Mouse (Mus musculus): ENCODE data around the gene Rad50.
A peak's percentile ranks its signal among the peaks of the same experiment; 100 is the strongest.

Gene Rad50

GRCm38 (mm10) chr11:53632122-53632733 lies 74.9 kb downstream of the Rad50 start:
- DNase-seq: no peak

DNA sequence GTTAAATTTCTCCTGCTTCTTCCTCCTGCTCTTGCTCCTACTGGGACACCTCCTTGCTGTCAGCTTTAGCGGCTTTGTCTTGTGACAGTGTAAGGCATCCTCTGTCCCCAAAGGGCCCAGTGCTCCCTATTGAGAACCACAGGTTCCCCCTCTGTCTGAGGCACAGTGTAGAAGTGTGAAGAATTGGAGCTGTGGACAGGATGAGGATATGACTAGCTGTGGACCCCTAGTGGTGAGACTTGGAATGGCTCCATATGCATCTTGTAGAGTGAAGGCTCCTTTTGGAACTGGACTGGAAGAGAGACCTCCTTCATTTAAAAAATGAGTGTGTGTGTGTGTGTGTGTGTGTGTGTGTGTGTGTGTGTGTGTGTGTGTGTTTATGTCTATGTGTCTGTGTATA lies 79.3 kb downstream of the Rad50 start:
- peak; percentile 75 for DNase-seq

GRCm38 (mm10) chr11:53626802-53627373 lies 80.2 kb downstream of the Rad50 start:
- DNase-seq: no peak

DNA sequence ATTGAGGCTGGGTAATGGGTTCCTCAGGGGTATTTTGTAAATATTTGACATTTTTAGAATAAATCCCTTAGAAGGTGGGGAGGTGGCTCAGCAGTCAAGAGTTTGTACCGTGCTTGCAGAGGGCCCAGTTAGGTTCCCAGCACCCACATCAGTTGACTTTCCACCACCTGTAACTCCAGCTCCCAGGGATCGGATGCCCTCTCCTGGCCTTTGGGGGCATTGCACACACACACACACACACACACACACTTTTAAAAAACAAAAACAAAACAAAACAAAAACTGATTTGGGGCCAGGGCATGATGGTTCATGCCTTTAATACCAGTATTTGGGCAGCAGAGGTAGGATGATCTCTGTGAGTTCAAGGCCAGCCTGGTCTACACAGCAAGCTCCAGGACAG lies 83.0 kb downstream of the Rad50 start:
- no peak for DNase-seq

- no peak for DNase-seq
Measured at GRCm38 (mm10) chr11:53623573-53623972, 83.5 kb downstream of the Rad50 start.

DNA sequence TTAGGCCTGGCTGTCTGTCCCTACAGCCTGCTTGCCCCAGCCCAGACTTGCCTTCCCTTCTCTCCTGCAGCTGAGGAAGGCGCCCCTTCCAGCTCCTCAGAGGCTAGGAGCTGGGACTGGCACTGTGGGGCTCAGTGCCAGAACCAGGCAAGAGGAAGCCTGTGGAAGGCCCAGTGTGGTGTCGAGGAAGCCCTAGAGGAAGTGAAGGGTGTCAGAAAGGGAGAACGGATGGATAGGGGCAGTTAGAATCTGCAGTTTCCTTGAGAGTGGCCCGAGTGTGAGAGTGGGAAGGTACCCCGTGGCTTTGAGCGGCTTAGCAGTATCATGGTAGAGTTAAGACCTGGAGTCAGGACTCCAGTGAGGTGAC lies 84.7 kb downstream of the Rad50 start:
- no peak for DNase-seq

- DNase-seq: no peak
Measured at GRCm38 (mm10) chr11:53621582-53622439, 85.3 kb downstream of the Rad50 start.

GRCm38 (mm10) chr11:53620094-53620493 lies 87.0 kb downstream of the Rad50 start:
- DNase-seq: no peak

GRCm38 (mm10) chr11:53619428-53619827 lies 87.7 kb downstream of the Rad50 start:
- DNase-seq: no peak

DNA sequence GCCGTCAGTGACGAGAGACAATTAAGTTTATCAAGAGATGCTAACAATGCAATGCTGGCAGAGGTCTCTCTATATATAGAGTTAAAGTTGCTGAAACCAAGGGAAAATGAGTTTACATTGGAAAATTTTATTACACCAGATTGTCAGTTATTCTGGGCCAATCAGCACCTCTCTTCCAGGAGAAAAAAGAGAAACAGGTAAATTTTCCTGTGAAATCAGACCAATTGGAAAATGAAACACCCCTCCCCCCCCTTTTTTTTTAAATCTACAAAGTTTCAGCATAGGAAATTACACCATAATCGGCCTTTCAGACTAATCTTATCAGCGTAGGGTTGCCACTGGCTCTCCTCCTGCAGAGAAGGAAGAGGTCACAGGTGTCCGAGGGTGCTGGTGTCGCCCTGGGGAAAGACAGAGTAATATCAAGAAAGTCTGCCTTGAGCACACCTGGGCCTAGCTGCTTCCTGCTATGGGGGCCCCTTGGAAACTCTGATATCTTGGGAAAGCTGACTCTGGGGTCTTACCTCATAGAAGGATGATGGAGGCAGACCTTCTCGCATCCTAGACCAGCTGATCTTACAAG lies 88.4 kb downstream of the Rad50 start, which contains the start of gene Il4:
Gene Il4 (minus strand): TSS at position 51 of the 580 bp plus-strand sequence.
- no peak for DNase-seq

DNA sequence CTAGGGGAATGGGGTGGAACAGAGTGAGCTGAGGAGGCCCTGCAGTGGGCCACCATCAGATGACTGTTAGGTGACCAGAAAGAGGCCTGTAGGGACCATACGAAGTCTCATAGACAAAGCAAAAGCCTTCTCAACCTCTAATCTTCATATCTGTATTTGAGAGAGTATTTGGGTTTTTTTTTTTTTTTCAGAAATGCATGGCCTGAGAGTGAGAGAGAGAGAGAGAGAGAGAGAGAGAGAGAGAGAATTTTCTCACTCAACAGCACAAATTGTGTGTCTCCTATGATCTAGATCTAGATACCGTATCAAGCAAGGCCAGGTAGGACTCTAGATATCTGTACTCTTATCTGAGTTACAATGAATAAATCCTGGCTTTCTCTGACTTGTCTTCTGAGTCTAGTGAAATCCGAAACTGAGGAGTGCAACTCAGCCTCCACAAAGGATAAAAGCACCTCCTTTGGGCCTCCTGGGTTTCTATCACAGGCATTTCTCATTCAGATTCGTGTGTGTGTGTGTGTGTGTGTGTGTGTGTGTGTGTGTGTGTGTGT lies 89.5 kb downstream of the Rad50 start:
- DNase-seq: no peak

- no peak for DNase-seq
Measured at GRCm38 (mm10) chr11:53616748-53617558, 90.2 kb downstream of the Rad50 start.

DNA sequence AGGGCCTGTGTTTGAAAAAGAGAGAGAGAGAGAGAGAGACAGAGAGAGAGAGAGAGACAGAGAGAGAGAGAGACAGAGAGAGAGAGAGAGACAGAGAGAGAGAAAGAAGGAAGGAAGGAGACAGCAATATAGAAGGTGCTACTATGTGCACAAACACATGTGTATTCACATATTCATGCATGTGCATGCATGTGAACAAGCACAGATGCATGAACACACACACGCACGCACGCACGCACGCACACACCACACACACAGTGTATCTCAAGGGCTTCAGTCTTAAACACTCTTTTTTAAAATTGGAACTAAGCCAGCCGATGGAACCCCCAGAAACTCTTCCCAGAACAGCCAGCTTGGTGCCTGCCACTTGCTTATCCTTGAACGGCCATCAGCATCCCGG lies 91.5 kb downstream of the Rad50 start:
- no peak for DNase-seq

- DNase-seq: no peak
Measured at GRCm38 (mm10) chr11:53615172-53615571, 91.9 kb downstream of the Rad50 start.

DNA sequence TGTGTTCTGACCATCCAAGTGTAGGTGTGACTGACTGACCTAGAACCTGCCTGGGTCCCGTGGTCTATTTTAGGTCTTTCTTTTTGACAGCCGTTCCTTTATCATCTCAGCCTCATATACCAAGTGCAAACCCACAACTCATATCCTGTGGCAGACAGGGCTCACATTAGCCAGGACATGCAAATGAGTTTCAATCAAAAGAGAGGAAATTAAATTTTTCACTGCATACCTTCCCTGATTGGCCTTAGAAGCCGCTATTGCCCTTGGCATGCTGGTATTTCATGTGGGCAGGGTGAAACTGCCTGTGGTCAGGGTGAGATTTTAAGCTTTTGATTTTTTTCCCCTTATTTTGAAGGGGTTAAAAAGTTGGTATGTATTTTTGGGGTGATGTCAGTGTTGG lies 97.4 kb downstream of the Rad50 start:
- DNase-seq: no peak

DNA sequence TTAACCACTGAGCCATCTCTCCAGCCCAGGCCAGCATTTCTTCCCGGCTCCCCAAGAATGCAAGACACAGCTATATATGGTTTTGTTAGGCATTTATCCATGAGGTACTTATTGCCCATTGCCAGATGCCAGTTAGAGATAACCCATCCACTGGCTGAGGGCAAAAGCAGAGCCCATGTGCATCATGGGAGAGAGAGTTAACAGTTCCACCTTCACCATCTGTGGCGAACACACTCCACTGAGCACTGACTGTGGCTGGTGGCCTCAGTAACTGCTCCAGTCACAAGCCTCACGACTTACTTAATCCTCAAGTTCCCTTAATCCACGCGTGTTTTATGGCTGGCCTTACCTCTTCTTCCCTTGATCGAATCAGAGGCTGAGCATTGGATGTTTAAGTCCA lies 97.9 kb downstream of the Rad50 start:
- DNase-seq: no peak

GRCm38 (mm10) chr11:53605609-53606008 lies 101.5 kb downstream of the Rad50 start:
- no peak for DNase-seq

GRCm38 (mm10) chr11:53604983-53605382 lies 102.1 kb downstream of the Rad50 start:
- DNase-seq: no peak

Measured in cerebellum, adult 8-10 months (tissue).